Comparison of ENCODE assay signal across 24 mouse cellular contexts in the genomic region with DNA sequence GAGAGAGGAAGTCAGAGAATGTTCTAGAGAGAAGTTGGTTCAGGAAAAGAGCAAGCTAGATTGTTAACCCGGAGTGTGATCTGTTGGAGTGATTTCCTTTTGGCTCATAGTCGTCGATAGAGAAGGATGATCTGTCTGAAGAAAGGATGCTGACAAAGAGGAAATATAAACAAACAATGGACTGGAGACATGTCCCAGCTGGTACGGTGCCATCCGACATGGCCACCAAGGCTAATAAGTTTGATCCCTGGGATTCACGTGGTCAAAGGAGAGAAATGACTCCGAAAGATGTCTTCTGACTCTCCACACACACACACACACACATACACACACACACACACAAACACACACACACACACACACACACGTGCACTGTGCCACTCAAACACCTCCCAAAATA.
"Had no signal": no experiment of that assay in that cellular context is flagged by ENCODE, and none has a peak within 500 bp of the region (broad histone marks: within the 10 kb centered on the region; RNA-seq: fewer than 3 reads in every experiment).

No protein-coding gene starts in this region.

- H3K9ac ChIP-seq: heart, embryonic 12.5 days; hindbrain, embryonic 12.5 days; hindbrain, embryonic 14.5 days; intestine, embryonic 15.5 days; limb, embryonic 12.5 days had no signal

- H3K4me2 ChIP-seq: heart, embryonic 12.5 days; hindbrain, embryonic 12.5 days; hindbrain, embryonic 14.5 days; intestine, embryonic 15.5 days; limb, embryonic 12.5 days had no signal

- H3K27me3 ChIP-seq: heart, embryonic 12.5 days; hindbrain, embryonic 12.5 days; intestine, embryonic 15.5 days; limb, embryonic 12.5 days had no signal

- DNase-seq: gastrocnemius, adult 2 months; gastrocnemius, postnatal 10 days; gastrocnemius, postnatal 25 days; heart, adult 18-20 months; heart, postnatal 10 days; heart, postnatal 4 days; kidney, adult 18-20 months; kidney, postnatal 10 days; kidney, postnatal 25 days; kidney, postnatal 4 days had no signal

- H3K27ac ChIP-seq: gastrocnemius, adult 2 months; heart, embryonic 10.5 days; hindbrain, embryonic 10.5 days; hindbrain, embryonic 12.5 days; hindbrain, embryonic 14.5 days; intestine, embryonic 15.5 days; layer of hippocampus, adult 2 months; left cerebral cortex, adult 2 months; limb, embryonic 10.5 days; limb, embryonic 12.5 days had no signal

- H3K4me3 ChIP-seq: gastrocnemius, adult 2 months; heart, embryonic 10.5 days; heart, embryonic 12.5 days; hindbrain, embryonic 10.5 days; hindbrain, embryonic 12.5 days; intestine, embryonic 15.5 days; layer of hippocampus, adult 2 months; left cerebral cortex, adult 2 months; limb, embryonic 10.5 days; limb, embryonic 12.5 days had no signal

- ATAC-seq: forebrain, embryonic 16.5 days; hindbrain, embryonic 16.5 days; inflammation-experienced regulatory T-cells, adult 6 months; intestine, embryonic 15.5 days; intestine, postnatal 0 days had no signal

- H3K4me1 ChIP-seq: heart, embryonic 10.5 days; heart, embryonic 12.5 days; hindbrain, embryonic 10.5 days; hindbrain, embryonic 12.5 days; intestine, embryonic 15.5 days; limb, embryonic 10.5 days; limb, embryonic 12.5 days had no signal

- H3K9me3 ChIP-seq: heart, embryonic 10.5 days; heart, embryonic 12.5 days; hindbrain, embryonic 10.5 days; hindbrain, embryonic 12.5 days; intestine, embryonic 15.5 days; limb, embryonic 10.5 days; limb, embryonic 12.5 days had no signal
